Mouse (Mus musculus): ENCODE data around the gene Cmc2. TPM values are rescaled to one million over a fixed set of nuclear protein-coding genes. Genes with fewer than 3 reads are reported as not detected.

Gene Cmc2
- polyA plus RNA-seq (2015; fragmentation: Nextera tagmentation; extraction: Ambion mirVana) = 39.4 and 40.1 TPM in 2 replicates

- Histone ChIP-seq H3K9me3 (replicated peaks) (no peaks in the 10 kb centered on the region), H3K4me1 (peaks cover 12% of the 10 kb centered on the region), H3K36me3 (no peaks in the 10 kb centered on the region), H3K27ac (replicated peaks) (peak within 1 kb of the TSS; percentile 91), H3K27me3 (replicated peaks) (no peaks in the 10 kb centered on the region), H3K4me3 (replicated peaks) (peak within 1 kb of the TSS; percentile 95), H3K9ac (replicated peaks) (peak within 1 kb of the TSS; percentile 63), H3K4me2 (peak within 1 kb of the TSS; percentile 86)
- ATAC-seq (ENCODE audit: low FRiP score) = peak; percentile 97
- under 1% methylated on average over 57 of the region's 57 CpGs for WGBS
Observed at GRCm38 (mm10) chr8:116921337-116922059, at the start of gene Cmc2, which contains the start of gene Cenpn. Gene Cmc2, minus strand, starts transcription at chr8:116921455. Gene Cenpn, plus strand, starts transcription at chr8:116921730.

GRCm38 (mm10) chr8:116969531-116969930 lies 48.3 kb upstream of the Cmc2 start:
- Histone ChIP-seq H3K4me3 (replicated peaks) (no peak overlapping the region), H3K27ac (replicated peaks) (no peak overlapping the region), H3K27me3 (replicated peaks) (no peaks in the 10 kb centered on the region), H3K9me3 (replicated peaks) (no peaks in the 10 kb centered on the region), H3K36me3 (0 out of 2 replicates have a peak, but pooled peaks cover 3% of the 10 kb centered on the region), H3K9ac (replicated peaks) (no peak overlapping the region), H3K4me2 (no peak overlapping the region), H3K4me1 (no peaks in the 10 kb centered on the region)
- ATAC-seq (ENCODE audit: low FRiP score) = no peak
- 85% methylated on average over 6 of the region's 6 CpGs for WGBS

GRCm38 (mm10) chr8:116954415-116954814 lies 33.2 kb upstream of the Cmc2 start:
- ATAC-seq (ENCODE audit: low FRiP score) = no peak
- H3K27ac ChIP-seq (replicated peaks) = no peak overlapping the region
- WGBS = 95% methylated on average over 9 of the region's 9 CpGs
- no peaks in the 10 kb centered on the region for H3K9me3 ChIP-seq (replicated peaks)
- 0 out of 2 replicates have a peak, but pooled peaks cover 5% of the 10 kb centered on the region for H3K4me1 ChIP-seq
- H3K4me3 ChIP-seq (replicated peaks) = no peak overlapping the region
- no peaks in the 10 kb centered on the region for H3K27me3 ChIP-seq (replicated peaks)
- no peak overlapping the region for H3K9ac ChIP-seq (replicated peaks)
- peaks cover 57% of the 10 kb centered on the region for H3K36me3 ChIP-seq
- no peak overlapping the region for H3K4me2 ChIP-seq

- Histone ChIP-seq H3K36me3 (peaks cover 41% of the 10 kb centered on the region), H3K9ac (replicated peaks) (no peak overlapping the region), H3K9me3 (replicated peaks) (no peaks in the 10 kb centered on the region), H3K27me3 (replicated peaks) (no peaks in the 10 kb centered on the region), H3K4me3 (replicated peaks) (no peak overlapping the region), H3K27ac (replicated peaks) (no peak overlapping the region), H3K4me1 (0 out of 2 replicates have a peak, but pooled peaks cover 5% of the 10 kb centered on the region), H3K4me2 (no peak overlapping the region)
- 94% methylated on average over 8 of the region's 8 CpGs for WGBS
- no peak for ATAC-seq (ENCODE audit: low FRiP score)
Observed at GRCm38 (mm10) chr8:116952428-116952827, 31.2 kb upstream of the Cmc2 start.

GRCm38 (mm10) chr8:116951778-116952177 lies 30.5 kb upstream of the Cmc2 start:
- H3K36me3 ChIP-seq = peaks cover 35% of the 10 kb centered on the region
- no peaks in the 10 kb centered on the region for H3K9me3 ChIP-seq (replicated peaks)
- H3K27me3 ChIP-seq (replicated peaks) = no peaks in the 10 kb centered on the region
- H3K9ac ChIP-seq (replicated peaks) = no peak overlapping the region
- no peak for ATAC-seq (ENCODE audit: low FRiP score)
- no peak overlapping the region for H3K4me3 ChIP-seq (replicated peaks)
- no peak overlapping the region for H3K27ac ChIP-seq (replicated peaks)
- 0 out of 2 replicates have a peak, but pooled peaks cover 7% of the 10 kb centered on the region for H3K4me1 ChIP-seq
- no peak overlapping the region for H3K4me2 ChIP-seq
- WGBS = 92% methylated on average over 2 of the region's 2 CpGs

GRCm38 (mm10) chr8:116951369-116951768 lies 30.1 kb upstream of the Cmc2 start:
- H3K4me2 ChIP-seq = no peak overlapping the region
- H3K4me3 ChIP-seq (replicated peaks) = no peak overlapping the region
- ATAC-seq (ENCODE audit: low FRiP score) = no peak
- peaks cover 31% of the 10 kb centered on the region for H3K36me3 ChIP-seq
- WGBS = 71% methylated on average over 5 of the region's 5 CpGs
- H3K9ac ChIP-seq (replicated peaks) = no peak overlapping the region
- peaks cover 11% of the 10 kb centered on the region; the same call in 1 of the 2 replicates for H3K4me1 ChIP-seq
- H3K27me3 ChIP-seq (replicated peaks) = no peaks in the 10 kb centered on the region
- no peak overlapping the region for H3K27ac ChIP-seq (replicated peaks)
- H3K9me3 ChIP-seq (replicated peaks) = no peaks in the 10 kb centered on the region

- WGBS = 83% methylated on average over 7 of the region's 7 CpGs
- Histone ChIP-seq H3K36me3 (no peaks in the 10 kb centered on the region), H3K27ac (replicated peaks) (no peak overlapping the region), H3K4me1 (peaks cover 34% of the 10 kb centered on the region), H3K27me3 (replicated peaks) (no peaks in the 10 kb centered on the region), H3K4me3 (replicated peaks) (no peak overlapping the region), H3K9me3 (replicated peaks) (no peaks in the 10 kb centered on the region), H3K4me2 (no peak overlapping the region), H3K9ac (replicated peaks) (no peak overlapping the region)
- no peak for ATAC-seq (ENCODE audit: low FRiP score)
Observed at GRCm38 (mm10) chr8:116947589-116947988, 26.3 kb upstream of the Cmc2 start.

- no peak for ATAC-seq (ENCODE audit: low FRiP score)
- peaks cover 34% of the 10 kb centered on the region for H3K4me1 ChIP-seq
- H3K9me3 ChIP-seq (replicated peaks) = no peaks in the 10 kb centered on the region
- H3K4me2 ChIP-seq = no peak overlapping the region; the same call in 1 of the 2 replicates
- H3K27ac ChIP-seq (replicated peaks) = no peak overlapping the region
- 90% methylated on average over 6 of the region's 6 CpGs for WGBS
- no peak overlapping the region for H3K9ac ChIP-seq (replicated peaks)
- no peaks in the 10 kb centered on the region for H3K27me3 ChIP-seq (replicated peaks)
- H3K36me3 ChIP-seq = no peaks in the 10 kb centered on the region
- H3K4me3 ChIP-seq (replicated peaks) = no peak overlapping the region
Observed at GRCm38 (mm10) chr8:116946851-116947250, 25.6 kb upstream of the Cmc2 start.

GRCm38 (mm10) chr8:116946268-116946838 lies 25.1 kb upstream of the Cmc2 start:
- Histone ChIP-seq H3K4me3 (replicated peaks) (no peak overlapping the region), H3K9ac (replicated peaks) (no peak overlapping the region), H3K4me1 (peaks cover 34% of the 10 kb centered on the region), H3K36me3 (no peaks in the 10 kb centered on the region), H3K27me3 (replicated peaks) (no peaks in the 10 kb centered on the region), H3K9me3 (replicated peaks) (no peaks in the 10 kb centered on the region), H3K27ac (replicated peaks) (no peak overlapping the region), H3K4me2 (no peak overlapping the region; the same call in 1 of the 2 replicates)
- WGBS = 81% methylated on average over 21 of the region's 21 CpGs
- no peak for ATAC-seq (ENCODE audit: low FRiP score)

- Histone ChIP-seq H3K27ac (replicated peaks) (no peak overlapping the region), H3K4me2 (no peak overlapping the region), H3K36me3 (no peaks in the 10 kb centered on the region), H3K9ac (replicated peaks) (0 out of 2 replicates have a peak overlapping the region, but pooled peaks have one; percentile 15), H3K27me3 (replicated peaks) (no peaks in the 10 kb centered on the region), H3K4me3 (replicated peaks) (no peak overlapping the region), H3K9me3 (replicated peaks) (no peaks in the 10 kb centered on the region), H3K4me1 (peaks cover 29% of the 10 kb centered on the region)
- WGBS = 86% methylated on average over 9 of the region's 9 CpGs
- no peak for ATAC-seq (ENCODE audit: low FRiP score)
Observed at GRCm38 (mm10) chr8:116945169-116945910, 24.1 kb upstream of the Cmc2 start.

GRCm38 (mm10) chr8:116944385-116944696 lies 23.1 kb upstream of the Cmc2 start:
- no peak for ATAC-seq (ENCODE audit: low FRiP score)
- peak overlapping the region; percentile 80 for H3K4me2 ChIP-seq
- H3K9ac ChIP-seq (replicated peaks) = peak overlapping the region; percentile 72
- no peaks in the 10 kb centered on the region for H3K27me3 ChIP-seq (replicated peaks)
- 11% methylated on average over 4 of the region's 4 CpGs for WGBS
- H3K27ac ChIP-seq (replicated peaks) = no peak overlapping the region; the same call in 1 of the 2 replicates
- H3K9me3 ChIP-seq (replicated peaks) = no peaks in the 10 kb centered on the region
- H3K36me3 ChIP-seq = no peaks in the 10 kb centered on the region
- H3K4me1 ChIP-seq = peaks cover 29% of the 10 kb centered on the region
- peak overlapping the region; percentile 69 for H3K4me3 ChIP-seq (replicated peaks)

All from neural tube, embryonic 15.5 days (tissue).